Comparison of ENCODE assay signal across 8 mouse cellular contexts in genomic region chr1:51509083-51509482, GRCm38 (mm10). TPM values are rescaled to one million over a fixed set of nuclear protein-coding genes. Genes with fewer than 3 reads are reported as not detected.
DNase-seq lines count a peak whose midpoint lies in the region; ATAC-seq and TF ChIP-seq lines count a peak whose summit lies in the region.

No protein-coding gene starts in this region.

- no peak overlapping the region for H3K27ac ChIP-seq in hindbrain, embryonic 11.5 days (ENCODE audit: low read depth, low read length)
- no peak overlapping the region for H3K27ac ChIP-seq in hindbrain, embryonic 13.5 days
- no peak overlapping the region for H3K27ac ChIP-seq in liver, embryonic 11.5 days (ENCODE audit: low read depth, low read length)
- H3K27ac ChIP-seq in small intestine, adult 2 months (ENCODE audit: insufficient read depth, low read depth, low read length) = peak overlapping the region; percentile 38; the same call in 1 of the 2 replicates

- H3K4me1 ChIP-seq in hindbrain, embryonic 11.5 days (replicated peaks; ENCODE audit: control insufficient read depth, insufficient read depth, low read length) = no peaks in the 10 kb centered on the region
- H3K4me1 ChIP-seq in hindbrain, embryonic 13.5 days (replicated peaks) = no peaks in the 10 kb centered on the region
- 0 out of 2 replicates have a peak, but pooled peaks cover 2% of the 10 kb centered on the region for H3K4me1 ChIP-seq in liver, embryonic 11.5 days (replicated peaks; ENCODE audit: control insufficient read depth, insufficient read depth, low read length)
- H3K4me1 ChIP-seq in small intestine, adult 2 months (ENCODE audit: control insufficient read depth, insufficient read depth, insufficient read length, low read length) = 0 out of 2 replicates have a peak, but pooled peaks cover 2% of the 10 kb centered on the region

- H3K9me3 ChIP-seq in hindbrain, embryonic 11.5 days (ENCODE audit: control insufficient read depth, low read length) = no peaks in the 10 kb centered on the region
- H3K9me3 ChIP-seq in hindbrain, embryonic 13.5 days = no peaks in the 10 kb centered on the region
- H3K9me3 ChIP-seq in liver, embryonic 11.5 days (ENCODE audit: control insufficient read depth, low read length) = no peaks in the 10 kb centered on the region

- no peak for TF ChIP-seq POLR2A in small intestine, adult 2 months (IDR thresholded peaks at IDR 0.05; ENCODE audit: low read depth, low read length)

- no peak for ATAC-seq in hindbrain, embryonic 11.5 days (ENCODE audit: low FRiP score)
- ATAC-seq in hindbrain, embryonic 13.5 days (ENCODE audit: low FRiP score) = no peak
- ATAC-seq in activated CD4-positive, CD25-positive, alpha-beta regulatory T cell, adult 4 months = peak; percentile 91
- peak; percentile 75 for ATAC-seq in liver, embryonic 11.5 days (replicated peaks; ENCODE audit: low FRiP score)
- ATAC-seq in cerebellum, adult (ENCODE audit: insufficient number of reproducible peaks, low FRiP score, low TSS enrichment) = no peak

- no peaks in the 10 kb centered on the region for H3K36me3 ChIP-seq in hindbrain, embryonic 11.5 days (ENCODE audit: control insufficient read depth, insufficient read depth, low read length)
- H3K36me3 ChIP-seq in hindbrain, embryonic 13.5 days = no peaks in the 10 kb centered on the region
- no peaks in the 10 kb centered on the region for H3K36me3 ChIP-seq in liver, embryonic 11.5 days (ENCODE audit: control insufficient read depth, insufficient read depth, low read length)
- H3K36me3 ChIP-seq in small intestine, adult 2 months (ENCODE audit: control insufficient read depth, insufficient read depth, low read length) = no peaks in the 10 kb centered on the region

- no peaks in the 10 kb centered on the region for H3K27me3 ChIP-seq in hindbrain, embryonic 11.5 days (ENCODE audit: control insufficient read depth, insufficient read depth, low read length)
- no peaks in the 10 kb centered on the region for H3K27me3 ChIP-seq in hindbrain, embryonic 13.5 days
- no peaks in the 10 kb centered on the region for H3K27me3 ChIP-seq in liver, embryonic 11.5 days (replicated peaks; ENCODE audit: control insufficient read depth, insufficient read depth, low read length)
- no peaks in the 10 kb centered on the region for H3K27me3 ChIP-seq in small intestine, adult 2 months (ENCODE audit: control insufficient read depth, insufficient read depth, low read length)

- 32% methylated on average over 7 of the region's 7 CpGs for WGBS in hindbrain, embryonic 11.5 days
- 32% methylated on average over 7 of the region's 7 CpGs for WGBS in hindbrain, embryonic 13.5 days
- WGBS in liver, embryonic 11.5 days = 12% methylated on average over 7 of the region's 7 CpGs
- WGBS in small intestine, adult 2 months = 9% methylated on average over 7 of the region's 7 CpGs

- H3K4me3 ChIP-seq in hindbrain, embryonic 11.5 days (ENCODE audit: low read depth, low read length) = no peak overlapping the region
- H3K4me3 ChIP-seq in hindbrain, embryonic 13.5 days = no peak overlapping the region
- H3K4me3 ChIP-seq in liver, embryonic 11.5 days (ENCODE audit: low read depth, low read length) = no peak overlapping the region
- no peak overlapping the region for H3K4me3 ChIP-seq in small intestine, adult 2 months (ENCODE audit: low read depth, low read length)

- no peak overlapping the region for H3K9ac ChIP-seq in hindbrain, embryonic 11.5 days (ENCODE audit: low read depth, low read length)
- no peak overlapping the region for H3K9ac ChIP-seq in hindbrain, embryonic 13.5 days
- no peak overlapping the region for H3K9ac ChIP-seq in liver, embryonic 11.5 days (ENCODE audit: low read depth, low read length)

- TF ChIP-seq CTCF in small intestine, adult 2 months (IDR thresholded peaks at IDR 0.05; ENCODE audit: extremely low read depth, insufficient read length, insufficient replicate concordance, low read depth, low read length) = no peak

- peak; percentile 8 for DNase-seq in hindbrain, embryonic 11.5 days (ENCODE audit: low spot score)
- DNase-seq in heart, postnatal 4 days = peak; percentile 17
- DNase-seq in liver, embryonic 11.5 days (ENCODE audit: low spot score) = no peak
- DNase-seq in ovary, postnatal 10 days (ENCODE audit: low spot score) = no peak

- H3K4me2 ChIP-seq in hindbrain, embryonic 11.5 days (replicated peaks; ENCODE audit: low read depth, low read length) = no peak overlapping the region
- no peak overlapping the region for H3K4me2 ChIP-seq in hindbrain, embryonic 13.5 days
- H3K4me2 ChIP-seq in liver, embryonic 11.5 days = no peak overlapping the region

RNA-seq across cellular contexts. Expression of gene Nabp1, which starts 30.9 kb away (rescaled TPM):
- 9.0 and 10.9 TPM in 2 replicates for polyA plus RNA-seq in hindbrain, embryonic 11.5 days (2014; fragmentation: Nextera tagmentation; extraction: Ambion mirVana)
- 7.5 and 7.8 TPM in 2 replicates for polyA plus RNA-seq in hindbrain, embryonic 13.5 days (2015; fragmentation: Nextera tagmentation; extraction: Ambion mirVana)
- 10 to 100 TPM; 36.4 to 49.1 TPM for polyA plus RNA-seq in activated CD4-positive, CD25-positive, alpha-beta regulatory T cell, adult 4 months (2017; shearing (Covaris generic))
- 10 to 100 TPM; 23.0 to 26.1 TPM for total RNA-seq in heart, postnatal 4 days (2021)
- polyA plus RNA-seq in liver, embryonic 11.5 days (2014; fragmentation: Nextera tagmentation; extraction: Ambion mirVana) = 7.6 and 10.1 TPM in 2 replicates
- 0.93 and 1.5 TPM in 2 replicates for polyA plus RNA-seq in small intestine, adult 2 months (2012; rRNA removed)

Comparison
In these comparisons a context has a peak if more than half of its experiments do, and no peak if none do; other contexts are left out.
1. ATAC-seq: peak in activated CD4-positive, CD25-positive, alpha-beta regulatory T cell, adult 4 months (single experiment) and liver, embryonic 11.5 days (single experiment); none in hindbrain, embryonic 11.5 days (single experiment), hindbrain, embryonic 13.5 days (single experiment) and cerebellum, adult (single experiment).
2. DNase-seq: peak in hindbrain, embryonic 11.5 days (single experiment) and heart, postnatal 4 days (single experiment); none in liver, embryonic 11.5 days (single experiment) and ovary, postnatal 10 days (single experiment).